Mouse (Mus musculus): ENCODE data around the gene Agap3. TPM values are rescaled to one million over a fixed set of nuclear protein-coding genes. Genes with fewer than 3 reads are reported as not detected.

Agap3 gene
- total RNA-seq, 1 experiment from 2014 or later, result 89.0 TPM

- peak; percentile 74 for DNase-seq
Observed at GRCm38 (mm10) chr5:24474723-24475261, 22.8 kb downstream of the Agap3 start.

- DNase-seq, result peak; percentile 64
Observed at GRCm38 (mm10) chr5:24475476-24476241, 23.7 kb downstream of the Agap3 start.

- no peak for DNase-seq
Observed at GRCm38 (mm10) chr5:24477909-24478308, 25.9 kb downstream of the Agap3 start.

GRCm38 (mm10) chr5:24481647-24482046, 29.7 kb downstream of the Agap3 start:
- peak; percentile 68 for DNase-seq

GRCm38 (mm10) chr5:24482247-24483079, 30.5 kb downstream of the Agap3 start:
- DNase-seq, result no peak

- DNase-seq, result peak; percentile 54
Observed at GRCm38 (mm10) chr5:24483326-24483725, 31.3 kb downstream of the Agap3 start.

GRCm38 (mm10) chr5:24484963-24485362, 33.0 kb downstream of the Agap3 start:
- DNase-seq, result no peak

- peak; percentile 89 for DNase-seq
Observed at GRCm38 (mm10) chr5:24486097-24486496, 34.1 kb downstream of the Agap3 start.

GRCm38 (mm10) chr5:24486738-24487137, 34.8 kb downstream of the Agap3 start:
- DNase-seq, result no peak

GRCm38 (mm10) chr5:24490413-24490920, 38.5 kb downstream of the Agap3 start:
- DNase-seq, result no peak

GRCm38 (mm10) chr5:24492546-24493285, 40.7 kb downstream of the Agap3 start:
- no peak for DNase-seq

GRCm38 (mm10) chr5:24495019-24495418, 43.0 kb downstream of the Agap3 start:
- DNase-seq, result no peak

- no peak for DNase-seq
Observed at GRCm38 (mm10) chr5:24496756-24497155, 44.8 kb downstream of the Agap3 start.

- DNase-seq, result no peak
Observed at GRCm38 (mm10) chr5:24497526-24497925, 45.5 kb downstream of the Agap3 start.

- no peak for DNase-seq
Observed at GRCm38 (mm10) chr5:24499113-24499512, 47.1 kb downstream of the Agap3 start.

- no peak for DNase-seq
Observed at GRCm38 (mm10) chr5:24500851-24501250, 48.9 kb downstream of the Agap3 start.

- DNase-seq, result no peak
Observed at GRCm38 (mm10) chr5:24502786-24503185, 50.8 kb downstream of the Agap3 start.

GRCm38 (mm10) chr5:24505513-24505912, 53.5 kb downstream of the Agap3 start:
- no peak for DNase-seq

- no peak for DNase-seq
Observed at GRCm38 (mm10) chr5:24508406-24508805, 56.4 kb downstream of the Agap3 start.

GRCm38 (mm10) chr5:24510635-24511034, 58.7 kb downstream of the Agap3 start:
- peak; percentile 64 for DNase-seq

GRCm38 (mm10) chr5:24512271-24512670, 60.3 kb downstream of the Agap3 start:
- no peak for DNase-seq

GRCm38 (mm10) chr5:24521366-24521765, 69.4 kb downstream of the Agap3 start:
- DNase-seq, result no peak
